Mouse (Mus musculus) limb, embryonic 11.5 days (tissue): ENCODE data around the gene Olfr747. TPM values are rescaled to one million over a fixed set of nuclear protein-coding genes. Genes with fewer than 3 reads are reported as not detected.

Experiments
- polyA plus RNA-seq: library from polyadenylated mRNA; unstranded; fragments of >200 nt; fragmentation: Nextera tagmentation; extraction: Ambion mirVana; gene quantifications from 2 replicates; pipeline ENCODE4 v1.2.1, GENCODE M21; 2014

The Olfr747 gene
- polyA plus RNA-seq, 1 experiment from 2014 or later = not detected

Other genes with a start within 250 kb of the Olfr747 start
- not detected in 2 replicates for gene Olfr740, start 247.7 kb downstream of the Olfr747 start, polyA plus RNA-seq
- not detected in 2 replicates for gene Olfr741, start 220.5 kb downstream of the Olfr747 start, polyA plus RNA-seq
- gene Olfr742, start 189.6 kb downstream of the Olfr747 start, polyA plus RNA-seq = not detected in 2 replicates
- not detected in 2 replicates for gene Olfr743, start 171.4 kb downstream of the Olfr747 start, polyA plus RNA-seq
- not detected in 2 replicates for gene Olfr744, start 78.3 kb downstream of the Olfr747 start, polyA plus RNA-seq
- not detected in 2 replicates for gene Olfr745, start 53.8 kb downstream of the Olfr747 start, polyA plus RNA-seq
- not detected in 2 replicates for gene Olfr746, start 46.1 kb downstream of the Olfr747 start, polyA plus RNA-seq
- gene Olfr748, start 14.2 kb upstream of the Olfr747 start, polyA plus RNA-seq = not detected in 2 replicates
- gene Olfr749, start 51.9 kb upstream of the Olfr747 start, polyA plus RNA-seq = not detected in 2 replicates
- gene Ttc5, start 92.3 kb upstream of the Olfr747 start, polyA plus RNA-seq = 79.5 and 85.3 TPM in 2 replicates
- not detected in 2 replicates for gene Ccnb1ip1, start 114.5 kb upstream of the Olfr747 start, polyA plus RNA-seq
- gene Parp2, start 114.6 kb upstream of the Olfr747 start, polyA plus RNA-seq = 71.6 and 79.9 TPM in 2 replicates
- gene Tep1, start 177.4 kb upstream of the Olfr747 start, polyA plus RNA-seq = 5.2 and 6.2 TPM in 2 replicates
- gene Klhl33, start 204.3 kb upstream of the Olfr747 start, polyA plus RNA-seq = 0.08 TPM in 1 of 2 replicates, not detected in the other
- gene Osgep, start 231.7 kb upstream of the Olfr747 start, polyA plus RNA-seq = 173 and 186 TPM in 2 replicates
- gene Apex1, start 231.8 kb upstream of the Olfr747 start, polyA plus RNA-seq = 447 and 466 TPM in 2 replicates
- 47.3 and 52.8 TPM in 2 replicates for gene Pip4p1, start 237.7 kb upstream of the Olfr747 start, polyA plus RNA-seq
- 78.4 and 86.1 TPM in 2 replicates for gene Pnp, start 237.9 kb upstream of the Olfr747 start, polyA plus RNA-seq